Mouse (Mus musculus): ENCODE measurements around the gene Neurl1b. TPM values are rescaled to one million over a fixed set of nuclear protein-coding genes. Genes with fewer than 3 reads are reported as not detected.
A peak's percentile ranks its signal among the peaks of the same experiment; 100 is the strongest.

Gene Neurl1b
- polyA plus RNA-seq, 1 experiment from 2014 or later: 79.6 TPM

- DNase-seq (ENCODE audit: low read depth, low spot score): no peak
- in situ Hi-C loops (cut with MboI; ENCODE audit: low pct_unique_long_range_greater_than_20kb): loop anchor here (5.0 to 10.0 kb wide), 4 partner anchors 42 to 417 kb away; no protein-coding TSS in a partner anchor
- ATAC-seq: no peak
- ChIA-PET POLR2A (interaction anchor here (1.2 to 2.2 kb wide), 2 partner anchors 42 to 175 kb away, joined by 3 to 7 read pairs; no protein-coding TSS in a partner anchor), CTCF (interaction anchor here (0.7 to 3.6 kb wide), 6 partner anchors 12 to 329 kb away, joined by 3 to 12 read pairs (median 3); no protein-coding TSS in a partner anchor)
- no peaks in the 10 kb centered on the region for H3K27me3 ChIP-seq
- no peak for TF ChIP-seq CTCF (IDR thresholded peaks at IDR 0.05)
Observed at GRCm38 (mm10) chr17:26464972-26465371, 50.3 kb downstream of the Neurl1b start.

DNA sequence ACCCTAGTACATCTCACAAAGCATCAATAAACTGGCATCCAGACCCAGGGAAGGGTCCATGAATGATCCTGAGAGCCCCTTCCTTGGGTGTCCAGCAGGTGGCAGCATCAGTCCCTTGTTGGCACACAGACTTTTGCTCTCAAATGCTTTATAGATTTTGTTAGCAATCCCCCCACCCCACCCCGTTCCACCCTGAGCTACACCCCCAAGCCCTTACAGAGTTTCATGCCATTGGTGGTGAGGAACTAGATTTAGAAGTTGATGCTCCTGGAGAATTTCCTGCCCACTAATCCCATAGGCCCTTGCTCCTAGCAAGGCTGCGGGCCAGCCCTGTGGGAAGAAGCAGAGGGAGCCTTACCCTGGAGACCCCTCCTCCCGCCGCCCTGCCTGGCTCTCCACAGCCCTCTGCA, 52.1 kb downstream of the Neurl1b start:
- CTCF ChIA-PET: interaction anchor here (1.0 to 1.7 kb wide), 4 partner anchors 14 to 184 kb away, joined by 3 to 4 read pairs (median 4); no protein-coding TSS in a partner anchor
- in situ Hi-C loops (cut with MboI; ENCODE audit: low pct_unique_long_range_greater_than_20kb): loop anchor here (5.0 to 10.0 kb wide), 3 partner anchors 41 to 328 kb away; no protein-coding TSS in a partner anchor
- ATAC-seq: no peak

GRCm38 (mm10) chr17:26467619-26468018, 53.0 kb downstream of the Neurl1b start:
- in situ Hi-C loops (cut with MboI; ENCODE audit: low pct_unique_long_range_greater_than_20kb): loop anchor here (5.0 to 10.0 kb wide), 3 partner anchors 40 to 327 kb away; no protein-coding TSS in a partner anchor
- POLR2A ChIA-PET: no interaction called here
- H3K27me3 ChIP-seq: no peaks in the 10 kb centered on the region
- no peak for DNase-seq (ENCODE audit: low read depth, low spot score)
- no peak for ATAC-seq
- no peak for TF ChIP-seq CTCF (IDR thresholded peaks at IDR 0.05)
- CTCF ChIA-PET: interaction anchor here (1.4 kb wide), 1 partner anchor 25 kb away, joined by 3 read pairs; no protein-coding TSS in a partner anchor

More for the DNA sequence above, 52.1 kb downstream of the Neurl1b start:
- POLR2A ChIA-PET: interaction anchor here (1.1 kb wide), 1 partner anchor 21 kb away, joined by 3 read pairs; no protein-coding TSS in a partner anchor
- no peaks in the 10 kb centered on the region for H3K27me3 ChIP-seq
- DNase-seq (ENCODE audit: low read depth, low spot score): no peak
- peak; percentile 80 for TF ChIP-seq CTCF (IDR thresholded peaks at IDR 0.05)

GRCm38 (mm10) chr17:26468102-26468894, 53.7 kb downstream of the Neurl1b start:
- in situ Hi-C loops (cut with MboI; ENCODE audit: low pct_unique_long_range_greater_than_20kb): loop anchor here (5.0 to 10.0 kb wide), 3 partner anchors 39 to 327 kb away; no protein-coding TSS in a partner anchor
- ChIA-PET POLR2A (interaction anchor here (0.7 to 1.1 kb wide), 3 partner anchors 35 to 40 kb away, joined by 3 to 4 read pairs (median 3); no protein-coding TSS in a partner anchor), CTCF (interaction anchor here (1.4 kb wide), 1 partner anchor 24 kb away, joined by 3 read pairs; no protein-coding TSS in a partner anchor)
- ATAC-seq: no peak
- no peaks in the 10 kb centered on the region for H3K27me3 ChIP-seq
- TF ChIP-seq CTCF (IDR thresholded peaks at IDR 0.05): no peak
- no peak for DNase-seq (ENCODE audit: low read depth, low spot score)

GRCm38 (mm10) chr17:26476871-26477270, 62.2 kb downstream of the Neurl1b start:
- no peak for TF ChIP-seq CTCF (IDR thresholded peaks at IDR 0.05)
- no peak for ATAC-seq

GRCm38 (mm10) chr17:26478672-26479071, 64.0 kb downstream of the Neurl1b start:
- in situ Hi-C loops (cut with MboI; ENCODE audit: low pct_unique_long_range_greater_than_20kb): no loop called here
- ATAC-seq (no peak), DNase-seq (ENCODE audit: low read depth, low spot score) (no peak)
- no peaks in the 10 kb centered on the region for H3K27me3 ChIP-seq
- ChIA-PET POLR2A (no interaction called here), CTCF (no interaction called here)
- no peak for TF ChIP-seq CTCF (IDR thresholded peaks at IDR 0.05)

More at GRCm38 (mm10) chr17:26476871-26477270, 62.2 kb downstream of the Neurl1b start:
- DNase-seq (ENCODE audit: low read depth, low spot score): no peak
- ChIA-PET CTCF (interaction anchor here (0.9 to 1.6 kb wide), 2 partner anchors 9 to 17 kb away, joined by 3 to 4 read pairs; no protein-coding TSS in a partner anchor), POLR2A (no interaction called here)
- in situ Hi-C loops (cut with MboI; ENCODE audit: low pct_unique_long_range_greater_than_20kb): no loop called here
- H3K27me3 ChIP-seq: no peaks in the 10 kb centered on the region

DNA sequence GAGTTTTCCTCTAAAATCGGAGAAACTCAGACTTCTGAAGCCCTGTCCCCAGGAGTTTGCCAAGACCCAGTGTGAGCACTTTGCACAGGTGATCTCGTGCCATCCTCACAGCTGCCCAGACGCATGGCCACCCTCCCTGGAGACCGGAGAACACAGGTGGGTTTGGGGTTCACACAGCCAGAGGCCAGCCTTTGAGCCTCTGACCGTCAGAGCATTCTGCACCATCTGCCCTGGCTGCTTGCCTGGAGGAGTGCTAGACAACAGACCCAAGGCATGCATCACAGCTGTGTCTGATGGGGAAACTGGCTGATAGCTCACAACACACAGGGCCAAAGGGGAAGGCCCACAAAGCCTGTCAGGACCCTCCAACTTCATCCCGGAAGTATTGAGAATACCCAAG, 65.0 kb downstream of the Neurl1b start:
- DNase-seq (ENCODE audit: low read depth, low spot score): no peak
- in situ Hi-C loops (cut with MboI; ENCODE audit: low pct_unique_long_range_greater_than_20kb): no loop called here
- TF ChIP-seq CTCF (IDR thresholded peaks at IDR 0.05): no peak
- CTCF ChIA-PET: no interaction called here
- H3K27me3 ChIP-seq: no peaks in the 10 kb centered on the region
- POLR2A ChIA-PET: no interaction called here
- ATAC-seq: no peak

GRCm38 (mm10) chr17:26480956-26481355, 66.3 kb downstream of the Neurl1b start:
- ATAC-seq: no peak
- DNase-seq (ENCODE audit: low read depth, low spot score): no peak
- no peaks in the 10 kb centered on the region for H3K27me3 ChIP-seq
- ChIA-PET CTCF (interaction anchor here (1.4 kb wide), 1 partner anchor 14 kb away, joined by 4 read pairs; no protein-coding TSS in a partner anchor), POLR2A (no interaction called here)
- no peak for TF ChIP-seq CTCF (IDR thresholded peaks at IDR 0.05)
- in situ Hi-C loops (cut with MboI; ENCODE audit: low pct_unique_long_range_greater_than_20kb): no loop called here

DNA sequence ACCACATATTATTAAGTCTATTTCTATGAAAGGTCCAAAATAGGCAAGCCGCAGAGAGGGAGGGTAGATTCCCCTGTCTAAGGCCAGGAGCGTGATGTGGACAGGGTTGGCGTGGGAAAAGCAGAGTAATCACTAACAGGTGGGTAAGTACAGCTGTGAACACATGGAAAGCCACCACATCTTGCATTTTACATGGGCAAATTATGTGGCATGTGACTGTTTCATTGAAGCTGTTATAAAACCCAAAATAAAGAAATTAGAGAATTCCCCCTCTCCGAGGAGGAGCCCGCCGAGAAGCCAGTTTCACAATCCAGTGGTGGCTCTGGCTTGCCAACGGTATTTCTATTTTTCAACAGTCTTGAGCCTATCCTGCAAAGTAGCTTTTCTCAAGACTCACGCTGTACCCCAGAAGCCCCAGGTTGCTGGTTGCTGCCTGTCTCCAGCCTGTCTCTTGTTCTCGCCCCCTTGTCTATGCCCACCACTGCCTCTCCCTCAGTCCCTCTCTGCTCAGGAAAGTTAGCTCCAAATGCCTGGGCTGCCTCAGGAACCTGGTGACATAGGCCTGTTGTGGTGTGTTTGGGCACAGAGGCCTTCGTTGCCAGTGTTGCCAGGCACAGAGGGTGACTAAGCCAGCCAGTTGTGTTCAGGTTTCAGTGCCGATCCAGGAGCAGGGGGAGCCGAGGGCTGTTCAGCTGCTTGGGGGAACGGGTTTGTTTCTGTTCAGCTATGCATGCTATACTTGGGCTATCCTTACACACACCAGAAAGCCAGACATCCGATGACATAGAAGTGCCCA, 70.2 kb downstream of the Neurl1b start:
- no peaks in the 10 kb centered on the region for H3K27me3 ChIP-seq
- no peak for TF ChIP-seq CTCF (IDR thresholded peaks at IDR 0.05)
- in situ Hi-C loops (cut with MboI; ENCODE audit: low pct_unique_long_range_greater_than_20kb): no loop called here
- DNase-seq (ENCODE audit: low read depth, low spot score) (no peak), ATAC-seq (no peak)
- CTCF ChIA-PET: interaction anchor here (1.3 kb wide), 1 partner anchor 11 kb away, joined by 3 read pairs; no protein-coding TSS in a partner anchor
- POLR2A ChIA-PET: interaction anchor here (0.7 kb wide), 1 partner anchor 23 kb away, joined by 3 read pairs; no protein-coding TSS in a partner anchor

GRCm38 (mm10) chr17:26487266-26487665, 72.6 kb downstream of the Neurl1b start:
- no peaks in the 10 kb centered on the region for H3K27me3 ChIP-seq
- in situ Hi-C loops (cut with MboI; ENCODE audit: low pct_unique_long_range_greater_than_20kb): no loop called here
- POLR2A ChIA-PET: interaction anchor here (0.6 to 0.7 kb wide), 2 partner anchors 21 to 439 kb away, joined by 3 read pairs; no protein-coding TSS in a partner anchor
- CTCF ChIA-PET: no interaction called here
- DNase-seq (ENCODE audit: low read depth, low spot score) (no peak), ATAC-seq (no peak)
- no peak for TF ChIP-seq CTCF (IDR thresholded peaks at IDR 0.05)
